Mouse (Mus musculus): ENCODE measurements around the gene Gm49380.

DNA sequence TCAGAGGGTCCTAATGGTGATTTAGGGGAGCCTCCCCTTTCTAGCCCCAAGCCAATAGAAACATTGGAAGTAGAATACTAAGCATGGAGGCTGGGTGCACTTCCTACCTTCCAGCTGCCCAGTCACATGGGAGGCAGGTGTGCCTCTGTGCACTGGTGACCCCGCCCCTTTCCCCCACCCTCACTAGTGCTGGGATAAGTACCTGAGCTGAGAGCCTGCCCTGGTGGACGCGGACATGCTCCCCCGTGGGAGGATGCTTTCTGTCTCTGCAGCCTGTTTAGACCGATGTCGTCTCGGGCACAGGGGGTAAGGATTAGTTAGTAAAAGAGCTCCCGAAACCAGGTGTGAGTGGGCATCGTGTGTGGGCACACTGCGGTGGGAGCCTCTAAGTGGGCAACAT lies 26.3 kb downstream of the Gm49380 start:
- TF ChIP-seq CTCF (IDR thresholded peaks at IDR 0.05; ENCODE audit: borderline replicate concordance, extremely low read depth, insufficient read depth, insufficient read length) (no peak), POLR2A (IDR thresholded peaks at IDR 0.05; ENCODE audit: borderline replicate concordance, extremely low read depth, insufficient read depth, insufficient read length, poor library complexity, severe bottlenecking) (no peak)
